Comparison of ENCODE assay signal across 42 mouse cellular contexts in the genomic region with DNA sequence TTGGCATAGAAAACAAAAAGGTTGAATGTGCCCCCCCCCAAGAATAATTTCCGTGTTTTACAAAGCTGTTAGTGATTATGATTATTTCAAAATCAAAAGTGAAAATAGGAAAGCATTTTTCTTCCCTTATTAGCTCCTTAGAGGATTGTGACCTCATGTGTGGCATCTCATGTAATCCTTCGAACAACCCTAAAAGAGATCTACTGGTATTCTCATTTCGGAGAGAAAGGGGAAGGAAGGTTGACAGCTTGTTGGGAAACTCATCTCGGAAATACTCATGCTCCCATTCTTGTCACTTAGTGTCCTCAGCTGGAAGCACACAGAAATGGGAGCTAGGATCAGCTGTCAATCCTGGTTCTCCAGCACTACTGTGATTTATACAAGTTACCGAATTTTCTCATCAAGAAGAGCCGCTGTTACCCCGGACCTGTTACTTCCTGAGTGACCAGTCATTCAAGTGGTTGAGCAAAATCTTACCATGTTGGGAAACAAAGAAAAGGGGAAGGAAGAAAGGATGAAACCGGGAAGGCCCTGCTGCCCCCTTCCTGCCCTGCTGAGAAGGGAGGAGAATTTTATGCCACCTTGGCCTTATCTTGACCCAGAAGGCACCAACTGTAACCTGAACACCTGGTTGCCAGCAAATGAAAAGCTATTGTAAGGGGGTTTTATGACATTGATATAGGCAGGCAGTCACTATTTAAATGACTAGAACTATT. TPM values are rescaled to one million over a fixed set of nuclear protein-coding genes. Genes with fewer than 3 reads are reported as not detected.
DNase-seq lines count a peak whose midpoint lies in the region; ATAC-seq and TF ChIP-seq lines count a peak whose summit lies in the region.
"Had no signal": no experiment of that assay in that cellular context is flagged by ENCODE, and none has a peak within 500 bp of the region (broad histone marks: within the 10 kb centered on the region; RNA-seq: fewer than 3 reads in every experiment).

No protein-coding gene starts in this region.

- peak overlapping the region; percentile 25 for H3K4me3 ChIP-seq in bone marrow, adult 2 months (replicated peaks; ENCODE audit: control insufficient read depth, low read depth, low read length)
- H3K4me3 ChIP-seq in macrophage (ENCODE audit: inconsistent target): no peak overlapping the region
- no peak overlapping the region for H3K4me3 ChIP-seq in midbrain, embryonic 10.5 days
- H3K4me3 ChIP-seq: embryonic facial prominence, embryonic 10.5 days; embryonic facial prominence, embryonic 15.5 days; forebrain, embryonic 12.5 days; heart, embryonic 10.5 days; heart, embryonic 15.5 days; hindbrain, embryonic 13.5 days; layer of hippocampus, adult 2 months; lung, embryonic 15.5 days; neural tube, embryonic 13.5 days had no signal

- TF ChIP-seq CTCF in bone marrow, adult 2 months (IDR thresholded peaks at IDR 0.05; ENCODE audit: control insufficient read depth, insufficient read depth, low read length): no peak

- no peaks in the 10 kb centered on the region for H3K79me2 ChIP-seq in macrophage (ENCODE audit: inconsistent target)

- no peak for TF ChIP-seq POLR2A in bone marrow, adult 2 months (IDR thresholded peaks at IDR 0.05; ENCODE audit: borderline replicate concordance, control insufficient read depth, low read depth, low read length)

- H3K9me3 ChIP-seq in midbrain, embryonic 10.5 days (replicated peaks): 0 out of 2 replicates have a peak, but pooled peaks cover 6% of the 10 kb centered on the region
- H3K9me3 ChIP-seq: embryonic facial prominence, embryonic 10.5 days; embryonic facial prominence, embryonic 15.5 days; forebrain, embryonic 12.5 days; heart, embryonic 10.5 days; heart, embryonic 15.5 days; hindbrain, embryonic 13.5 days; lung, embryonic 15.5 days; neural tube, embryonic 13.5 days had no signal

- DNase-seq in c-Kit-positive CD71-negative TER-119-negative erythroid progenitor cells, embryonic 14.5 days (ENCODE audit: low read depth): peak; percentile 14
- DNase-seq in gastrocnemius, postnatal 4 days (ENCODE audit: low spot score in 2 of 2): no peak
- no peak for DNase-seq in midbrain, embryonic 10.5 days (ENCODE audit: low spot score)
- no peak for DNase-seq in spleen, postnatal 36 days (ENCODE audit: low spot score in 2 of 2)
- DNase-seq: adrenal gland, adult 8-10 months; cerebellum, adult 18-20 months; cerebellum, postnatal 10 days; forebrain, postnatal 0 days; gastrocnemius, postnatal 10 days; heart, adult 11 months; heart, postnatal 36 days; kidney, adult 18-20 months; kidney, postnatal 36 days; lung, postnatal 36 days; thymus, postnatal 14 days had no signal

- H3K27me3 ChIP-seq in midbrain, embryonic 10.5 days (ENCODE audit: low read depth, poor library complexity, severe bottlenecking): no peaks in the 10 kb centered on the region
- H3K27me3 ChIP-seq: CH12.LX; embryonic facial prominence, embryonic 15.5 days; forebrain, embryonic 12.5 days; heart, embryonic 15.5 days; hindbrain, embryonic 13.5 days; lung, embryonic 15.5 days; neural tube, embryonic 13.5 days had no signal

- WGBS in bone marrow, adult 2 months: 34% methylated on average over 8 of the region's 8 CpGs
- 12% methylated on average over 8 of the region's 8 CpGs for WGBS in macrophage (ENCODE audit: missing documents)
- WGBS in midbrain, embryonic 10.5 days: 92% methylated on average over 8 of the region's 8 CpGs

- no peaks in the 10 kb centered on the region for H3K36me3 ChIP-seq in macrophage (ENCODE audit: inconsistent target)
- H3K36me3 ChIP-seq in midbrain, embryonic 10.5 days: peaks cover 34% of the 10 kb centered on the region
- H3K36me3 ChIP-seq: lung, embryonic 15.5 days had no signal

- ATAC-seq in neutrophil, adult 5-6 weeks (ENCODE audit: extremely low read depth, insufficient number of reproducible peaks, low FRiP score, poor library complexity, severe bottlenecking): peak; percentile 44; the same call in 1 of the 2 replicates
- ATAC-seq: activated CD4-positive, CD25-positive, alpha-beta regulatory T cell, adult 4 months; forebrain, postnatal 0 days; midbrain, embryonic 16.5 days had no signal

- no peak overlapping the region; the same call in 1 of the 2 replicates for H3K27ac ChIP-seq in bone marrow, adult 2 months (ENCODE audit: control insufficient read depth, insufficient read depth, low read depth, low read length, poor library complexity)
- H3K27ac ChIP-seq in macrophage: peak overlapping the region; percentile 25
- H3K27ac ChIP-seq in midbrain, embryonic 10.5 days (replicated peaks): no peak overlapping the region
- H3K27ac ChIP-seq: embryonic facial prominence, embryonic 10.5 days; embryonic facial prominence, embryonic 15.5 days; forebrain, embryonic 12.5 days; heart, embryonic 10.5 days; heart, embryonic 15.5 days; hindbrain, embryonic 13.5 days; layer of hippocampus, adult 2 months; liver, embryonic 14.5 days; lung, embryonic 15.5 days; neural tube, embryonic 13.5 days had no signal

- no peaks in the 10 kb centered on the region; the same call in 1 of the 2 replicates for H3K4me1 ChIP-seq in bone marrow, adult 2 months (ENCODE audit: control insufficient read depth, insufficient read depth, low read length)
- H3K4me1 ChIP-seq in midbrain, embryonic 10.5 days: no peaks in the 10 kb centered on the region
- H3K4me1 ChIP-seq: embryonic facial prominence, embryonic 10.5 days; embryonic facial prominence, embryonic 15.5 days; forebrain, embryonic 12.5 days; heart, embryonic 10.5 days; hindbrain, embryonic 13.5 days; lung, embryonic 15.5 days; neural tube, embryonic 13.5 days had no signal

RNA-seq across cellular contexts. Expression of a gene that starts 6.6 kb away (rescaled TPM):
- polyA plus RNA-seq in bone marrow, adult 2 months (2011; ENCODE audit: insufficient read depth, insufficient read length, low replicate concordance, missing spikeins): not detected in 2 replicates
- not detected for total RNA-seq in macrophage (2018; cell fraction: chromatin; rRNA removed)
- not detected for total RNA-seq in macrophage (2018; cell fraction: cytosol; rRNA removed)
- total RNA-seq in macrophage (2018; cell fraction: nucleus; rRNA removed): not detected
- not detected in 3 replicates for polyA plus RNA-seq in macrophage (2018)
- not detected in 2 replicates for total RNA-seq in neutrophil, adult 5-6 weeks (2017)
- not detected for total RNA-seq in gastrocnemius, postnatal 4 days (2021)
- polyA plus RNA-seq in midbrain, embryonic 10.5 days (2016; fragmentation: Nextera tagmentation; extraction: Ambion mirVana): not detected in 2 replicates
- total RNA-seq: adrenal gland, adult 8-10 months; adrenal gland, postnatal 4 days; CH12.LX; ES-E14; forebrain, postnatal 0 days; gastrocnemius, postnatal 10 days; heart, postnatal 36 days; layer of hippocampus, adult 2 months; layer of hippocampus, postnatal 14 days; left cerebral cortex, adult 8-10 months; left cerebral cortex, postnatal 36 days had no signal
- polyA plus RNA-seq: C2C12; cortical plate, adult 2 months; forebrain, postnatal 0 days; heart, embryonic 10.5 days; heart, embryonic 15.5 days; hindbrain, embryonic 13.5 days; limb, embryonic 14.5 days; liver, embryonic 14.5 days had no signal

RNA-seq across cellular contexts. Expression of a gene that starts 9.4 kb away (rescaled TPM):
- polyA plus RNA-seq in bone marrow, adult 2 months (2011; ENCODE audit: insufficient read depth, insufficient read length, low replicate concordance, missing spikeins): not detected in 2 replicates
- total RNA-seq in macrophage (2018; cell fraction: chromatin; rRNA removed): not detected
- not detected for total RNA-seq in macrophage (2018; cell fraction: cytosol; rRNA removed)
- total RNA-seq in macrophage (2018; cell fraction: nucleus; rRNA removed): not detected
- not detected in 3 replicates for polyA plus RNA-seq in macrophage (2018)
- total RNA-seq in neutrophil, adult 5-6 weeks (2017): not detected in 2 replicates
- not detected for total RNA-seq in gastrocnemius, postnatal 4 days (2021)
- polyA plus RNA-seq in midbrain, embryonic 10.5 days (2016; fragmentation: Nextera tagmentation; extraction: Ambion mirVana): not detected in 2 replicates
- total RNA-seq: adrenal gland, adult 8-10 months; adrenal gland, postnatal 4 days; CH12.LX; ES-E14; forebrain, postnatal 0 days; gastrocnemius, postnatal 10 days; heart, postnatal 36 days; layer of hippocampus, adult 2 months; layer of hippocampus, postnatal 14 days; left cerebral cortex, adult 8-10 months; left cerebral cortex, postnatal 36 days had no signal
- polyA plus RNA-seq: activated CD4-positive, CD25-positive, alpha-beta regulatory T cell, adult 4 months; C2C12; cortical plate, adult 2 months; embryonic facial prominence, embryonic 10.5 days; forebrain, embryonic 12.5 days; forebrain, postnatal 0 days; heart, embryonic 10.5 days; heart, embryonic 15.5 days; hindbrain, embryonic 13.5 days; kidney, embryonic 16.5 days; limb, embryonic 14.5 days; liver, embryonic 14.5 days; lung, embryonic 15.5 days; midbrain, embryonic 11.5 days; midbrain, embryonic 16.5 days; neural tube, embryonic 13.5 days; stomach, embryonic 16.5 days had no signal

RNA-seq across cellular contexts. Expression of a gene that starts 36.9 kb away (rescaled TPM):
- 62.4 and 62.8 TPM in 2 replicates for polyA plus RNA-seq in bone marrow, adult 2 months (2011; ENCODE audit: insufficient read depth, insufficient read length, low replicate concordance, missing spikeins)
- total RNA-seq in macrophage (2018; cell fraction: chromatin; rRNA removed): 100 to 1,000 TPM; 118 to 274 (median 169) TPM
- 100 to 1,000 TPM in 4 of 26 experiments, 10 to 100 TPM in 22; 78.7 to 106 (median 88.0) TPM for total RNA-seq in macrophage (2018; cell fraction: cytosol; rRNA removed)
- total RNA-seq in macrophage (2018; cell fraction: nucleus; rRNA removed): 100 to 1,000 TPM in 19 of 26 experiments, 10 to 100 TPM in 7; 77.7 to 157 (median 108) TPM
- polyA plus RNA-seq in macrophage (2018): 102 to 118 TPM (median 104 TPM) in 3 replicates
- 127 and 128 TPM in 2 replicates for total RNA-seq in neutrophil, adult 5-6 weeks (2017)
- 100 to 1,000 TPM; 146 to 158 TPM for total RNA-seq in gastrocnemius, postnatal 4 days (2021)
- polyA plus RNA-seq in midbrain, embryonic 10.5 days (2016; fragmentation: Nextera tagmentation; extraction: Ambion mirVana): 232 and 249 TPM in 2 replicates
